Mouse (Mus musculus): ENCODE data around the gene Pdzrn4.

Gene Pdzrn4

DNA sequence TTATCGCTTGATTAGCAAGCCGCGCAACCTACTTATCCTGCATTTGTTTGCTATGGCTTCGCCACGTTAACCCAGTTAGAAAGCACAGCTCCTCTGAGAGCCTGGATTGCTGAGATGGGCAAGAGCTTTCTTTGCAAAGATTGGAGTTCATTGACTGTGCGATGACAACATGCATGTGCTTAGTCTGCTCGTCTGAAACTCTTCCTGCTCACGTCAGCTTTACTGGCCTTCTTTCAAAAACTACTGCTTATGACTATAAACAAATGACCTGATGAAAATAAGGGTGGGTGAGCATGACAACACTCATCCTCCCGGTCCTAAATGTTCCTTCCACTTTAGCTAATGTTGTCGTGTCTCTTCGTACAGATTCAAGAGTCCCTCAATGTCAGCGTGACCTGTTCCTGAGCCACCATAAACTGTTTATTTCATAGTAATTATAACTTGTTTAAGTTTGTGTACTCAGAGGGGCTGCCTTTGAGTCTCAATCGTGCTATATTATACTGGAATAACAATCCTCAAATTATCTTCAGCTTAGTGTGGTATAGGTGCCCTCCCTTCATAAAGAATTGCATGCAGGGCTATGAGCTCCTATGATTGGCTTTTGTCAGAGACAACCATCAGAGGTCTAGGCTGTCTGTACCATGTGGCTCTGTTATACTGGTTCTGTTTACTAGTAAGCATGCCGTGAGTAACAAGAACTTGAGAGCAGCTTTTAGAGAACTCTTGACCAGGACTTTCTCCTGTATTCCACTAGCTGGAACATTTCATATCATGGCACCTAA, 187.9 kb downstream of the Pdzrn4 start:
- ATAC-seq (ENCODE audit: low TSS enrichment): no peak

- ATAC-seq (ENCODE audit: low TSS enrichment): peak; percentile 93
These were observed 190.8 kb downstream of the Pdzrn4 start for GRCm38 (mm10) chr15:92587431-92587830.

DNA sequence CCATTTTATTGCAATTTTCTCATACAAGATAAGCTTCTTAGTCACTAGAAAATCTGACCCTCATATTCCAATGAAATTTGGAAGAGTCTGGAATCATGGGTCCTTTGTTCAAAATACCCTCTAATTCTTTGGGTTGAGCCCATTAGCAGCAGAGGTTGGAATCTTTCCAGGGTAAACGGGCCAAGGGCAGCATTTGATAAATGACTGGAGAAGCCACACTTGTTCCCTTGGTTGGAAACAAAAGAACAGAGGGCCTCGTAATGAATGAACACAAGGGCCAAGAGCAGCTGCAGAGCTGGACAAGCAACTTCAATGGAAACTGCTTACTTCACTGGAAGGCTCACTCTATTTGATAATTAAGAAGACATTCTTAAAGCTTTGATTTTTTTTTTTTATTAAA, 198.0 kb downstream of the Pdzrn4 start:
- ATAC-seq (ENCODE audit: low TSS enrichment): no peak

GRCm38 (mm10) chr15:92597011-92597780, 200.5 kb downstream of the Pdzrn4 start:
- peak; percentile 74 for ATAC-seq (ENCODE audit: low TSS enrichment)

- ATAC-seq (ENCODE audit: low TSS enrichment): peak; percentile 50; the same call in 1 of the 2 replicates
These were observed 202.0 kb downstream of the Pdzrn4 start for GRCm38 (mm10) chr15:92598380-92599295.

DNA sequence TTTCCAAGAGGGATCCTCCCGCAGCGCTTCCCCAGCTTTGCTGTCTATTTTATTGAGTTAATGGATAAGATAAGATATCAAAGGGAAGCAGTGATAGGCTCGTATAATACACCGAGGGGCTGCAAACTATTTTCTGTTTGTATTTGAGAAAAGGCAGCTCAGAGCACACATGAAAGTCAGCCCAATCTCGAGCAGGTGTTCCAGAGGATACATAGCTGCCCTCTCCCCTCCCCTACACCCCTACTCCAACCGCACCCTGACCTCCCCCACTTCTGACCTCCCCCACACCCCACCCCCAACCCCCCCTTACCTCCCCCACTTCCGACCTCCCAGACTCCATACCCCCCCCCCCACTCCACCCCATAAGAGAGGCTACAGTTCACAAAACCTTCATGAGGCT, 202.7 kb downstream of the Pdzrn4 start:
- no peak for ATAC-seq (ENCODE audit: low TSS enrichment)

DNA sequence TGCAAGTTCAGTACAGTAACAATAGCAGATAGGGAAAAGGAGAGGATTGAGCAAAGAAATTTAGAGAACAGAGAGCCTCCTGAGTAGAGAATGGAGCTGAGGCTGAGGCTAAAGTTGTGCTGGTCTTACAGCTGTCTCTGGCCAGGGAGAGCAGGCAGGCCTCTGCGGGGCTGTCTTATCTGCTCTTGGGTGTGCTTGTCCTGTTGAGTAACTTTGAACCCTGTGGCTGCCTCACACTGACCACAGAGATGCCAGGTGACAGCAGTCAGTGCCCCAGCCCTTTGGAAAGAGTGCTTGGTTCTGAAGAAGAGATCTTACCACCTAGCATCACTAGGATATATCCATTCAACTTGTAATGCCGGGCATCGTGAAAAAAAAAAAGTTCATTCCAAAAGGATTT, 214.2 kb downstream of the Pdzrn4 start:
- no peak for ATAC-seq (ENCODE audit: low TSS enrichment)

DNA sequence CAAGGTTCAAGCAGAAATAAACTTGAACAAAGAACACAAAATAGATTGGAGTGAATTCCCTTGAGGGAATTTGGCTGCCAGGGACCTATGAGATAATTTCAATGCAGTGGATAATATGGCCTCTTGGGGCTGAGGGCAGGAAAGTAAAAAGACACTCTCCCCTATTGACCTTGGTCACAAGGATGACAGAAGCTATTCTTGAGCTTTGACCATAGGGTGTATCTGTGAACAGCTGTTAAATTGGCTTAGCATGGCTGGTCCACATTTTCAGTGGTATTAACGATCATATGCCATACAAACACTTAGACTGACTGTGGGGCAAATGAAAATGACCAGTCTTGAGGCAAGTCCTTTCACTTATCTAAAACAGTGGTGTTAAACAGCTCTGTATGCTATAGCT, 215.7 kb downstream of the Pdzrn4 start:
- ATAC-seq (ENCODE audit: low TSS enrichment): no peak

DNA sequence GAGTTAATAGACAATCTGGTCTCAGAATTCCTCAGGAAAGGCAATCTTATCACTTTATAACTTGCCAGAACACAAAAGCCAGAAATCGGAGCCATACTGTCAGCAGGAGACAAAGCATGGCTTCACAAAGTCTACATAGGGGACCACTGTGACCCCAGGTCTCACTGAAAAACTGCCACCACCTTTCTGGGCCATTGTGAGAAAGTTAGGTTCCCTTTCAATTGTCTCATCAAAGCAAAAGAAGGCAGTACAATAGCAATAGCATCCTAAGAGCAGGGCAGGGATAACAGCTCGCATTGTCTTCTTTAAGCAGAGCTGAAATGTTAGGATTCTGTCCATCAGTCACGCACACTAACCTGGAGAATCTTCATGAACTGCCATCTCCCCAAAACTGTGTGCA, 216.5 kb downstream of the Pdzrn4 start:
- ATAC-seq (ENCODE audit: low TSS enrichment): no peak

- peak; percentile 94 for ATAC-seq (ENCODE audit: low TSS enrichment)
These were observed 225.1 kb downstream of the Pdzrn4 start for GRCm38 (mm10) chr15:92621731-92622234.

- no peak for ATAC-seq (ENCODE audit: low TSS enrichment)
These were observed 225.6 kb downstream of the Pdzrn4 start for GRCm38 (mm10) chr15:92622323-92622722.

- ATAC-seq (ENCODE audit: low TSS enrichment): no peak
These were observed 232.5 kb downstream of the Pdzrn4 start for GRCm38 (mm10) chr15:92629172-92629571.

- peak; percentile 76 for ATAC-seq (ENCODE audit: low TSS enrichment)
These were observed 237.4 kb downstream of the Pdzrn4 start for GRCm38 (mm10) chr15:92634044-92634610.

- 0 out of 2 replicates have a peak, but pooled peaks have one; percentile 13 for ATAC-seq (ENCODE audit: low TSS enrichment)
These were observed 243.8 kb downstream of the Pdzrn4 start for GRCm38 (mm10) chr15:92640212-92641082.

GRCm38 (mm10) chr15:92671279-92672051, 274.8 kb downstream of the Pdzrn4 start:
- ATAC-seq (ENCODE audit: low TSS enrichment): no peak

GRCm38 (mm10) chr15:92676096-92676495, 279.4 kb downstream of the Pdzrn4 start:
- ATAC-seq (ENCODE audit: low TSS enrichment): no peak

- no peak for ATAC-seq (ENCODE audit: low TSS enrichment)
These were observed 281.7 kb downstream of the Pdzrn4 start for GRCm38 (mm10) chr15:92678377-92678776.

- ATAC-seq (ENCODE audit: low TSS enrichment): no peak
These were observed 282.9 kb downstream of the Pdzrn4 start for GRCm38 (mm10) chr15:92679541-92679940.

- ATAC-seq (ENCODE audit: low TSS enrichment): no peak
These were observed 299.7 kb downstream of the Pdzrn4 start for GRCm38 (mm10) chr15:92696276-92696956.
